Mouse (Mus musculus): ENCODE data around the gene Lclat1.

GRCm38 (mm10) chr17:73072286-73072685, 35.5 kb upstream of the Lclat1 start:
- no peak for TF ChIP-seq POLR2A (IDR thresholded peaks at IDR 0.05; ENCODE audit: insufficient read depth, low read depth, low read length)
- TF ChIP-seq CTCF (IDR thresholded peaks at IDR 0.05), result no peak

Measured in heart, adult 2 months (tissue).